Mouse (Mus musculus) testis, adult 2 months (tissue): ENCODE data around the gene Mamdc4. TPM values are rescaled to one million over a fixed set of nuclear protein-coding genes. Genes with fewer than 3 reads are reported as not detected.

Source experiments
- H3K27ac ChIP-seq: fragments of 200-500 bp; 2 replicates; pipeline ENCODE4 v1.5.1; 2012; ENCODE audit warnings: low read depth, low read length; ENCODE audit not compliant: control insufficient read depth, insufficient read depth
- H3K27me3 ChIP-seq: fragments of 200-500 bp; 2 replicates; pipeline ENCODE4 v1.6.1; 2012; ENCODE audit warnings: mild to moderate bottlenecking, low read length, moderate library complexity; ENCODE audit not compliant: control insufficient read depth, insufficient read depth
- H3K36me3 ChIP-seq: fragments of 200-500 bp; 2 replicates; pipeline ENCODE4 v1.6.1; 2012; ENCODE audit warnings: mild to moderate bottlenecking, low read length; ENCODE audit not compliant: control insufficient read depth, insufficient read depth
- H3K4me1 ChIP-seq: fragments of 200-500 bp; 2 replicates; pipeline ENCODE4 v1.6.1; 2012; ENCODE audit warnings: low read length; ENCODE audit not compliant: control insufficient read depth, insufficient read depth
- H3K4me3 ChIP-seq: fragments of 200-500 bp; 2 replicates; pipeline ENCODE4 v1.5.1; 2012; ENCODE audit warnings: low read depth, mild to moderate bottlenecking, low read length, moderate library complexity, mixed read lengths; ENCODE audit not compliant: control insufficient read depth
- CTCF ChIP-seq: fragments of 200-500 bp; IDR thresholded peaks from 2 replicates; pipeline ENCODE4 v1.5.1; 2012; ENCODE audit warnings: low read depth, mild to moderate bottlenecking, inconsistent platforms, low read length, moderate library complexity; ENCODE audit not compliant: control insufficient read depth, insufficient read depth, insufficient replicate concordance
- POLR2A ChIP-seq: fragments of 200-500 bp; IDR thresholded peaks from 2 replicates; pipeline ENCODE4 v1.6.1; 2012; ENCODE audit warnings: low read depth, mild to moderate bottlenecking, inconsistent platforms, low read length, moderate library complexity; ENCODE audit not compliant: control insufficient read depth
- polyA plus RNA-seq: library from polyadenylated mRNA; depleted of rRNA; stranded (reverse); fragments of >200 nt; gene quantifications from 2 replicates; pipeline ENCODE4 v1.2.3, GENCODE M21; 2012

The Mamdc4 gene
- polyA plus RNA-seq, 1 experiment = 1.7 TPM

DNA sequence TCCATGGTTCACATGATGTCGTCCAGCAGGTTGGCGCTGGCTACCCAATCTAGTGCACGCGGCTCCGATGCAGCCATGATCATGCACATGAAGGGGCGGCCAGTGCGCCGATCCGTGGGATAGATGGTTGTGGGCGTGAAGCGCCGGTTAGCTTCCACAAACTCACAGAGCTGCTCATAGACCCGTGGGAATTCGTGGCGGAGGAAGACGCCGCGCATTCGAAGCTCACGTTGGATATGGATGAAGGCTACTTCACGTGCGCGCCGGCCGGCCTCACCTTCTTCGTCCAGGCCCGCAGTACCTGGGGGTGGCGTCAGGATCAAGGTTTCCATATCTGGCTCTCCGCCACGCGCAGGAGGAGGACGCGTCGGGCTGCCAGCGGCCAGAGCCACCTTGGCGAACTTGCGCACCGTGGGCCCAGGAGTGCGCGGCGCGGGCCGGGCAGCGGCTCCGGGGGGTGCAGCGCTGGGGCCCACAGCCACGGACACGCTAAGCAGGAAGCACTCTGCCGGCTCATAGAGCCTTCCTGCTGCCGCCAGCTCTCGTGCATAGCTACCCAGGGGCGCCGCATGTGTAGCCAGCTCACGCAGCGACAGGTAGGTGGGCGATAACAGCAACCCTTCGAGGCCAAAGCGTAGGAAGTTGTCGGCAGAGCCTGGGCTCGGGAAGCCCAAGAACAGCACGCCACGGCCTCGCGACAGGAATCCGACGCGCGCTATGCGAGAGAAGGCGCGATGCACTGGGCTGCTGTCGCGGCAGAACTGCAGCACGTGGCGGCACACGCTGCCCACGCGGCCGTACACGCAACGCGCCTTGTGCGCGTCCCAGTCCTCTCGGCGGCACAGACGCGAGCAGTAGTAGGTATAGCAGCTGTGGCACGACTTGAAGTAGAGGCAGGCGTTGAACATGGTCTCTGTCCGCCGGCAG, 2.6 kb upstream of the Mamdc4 start:
- H3K27me3 ChIP-seq = no peaks in the 10 kb centered on the region
- peak overlapping the region; percentile 37 for H3K4me3 ChIP-seq
- TF ChIP-seq CTCF (no peak), POLR2A (no peak)
- peaks cover 61% of the 10 kb centered on the region for H3K4me1 ChIP-seq
- no peaks in the 10 kb centered on the region for H3K36me3 ChIP-seq
- H3K27ac ChIP-seq = no peak overlapping the region

DNA sequence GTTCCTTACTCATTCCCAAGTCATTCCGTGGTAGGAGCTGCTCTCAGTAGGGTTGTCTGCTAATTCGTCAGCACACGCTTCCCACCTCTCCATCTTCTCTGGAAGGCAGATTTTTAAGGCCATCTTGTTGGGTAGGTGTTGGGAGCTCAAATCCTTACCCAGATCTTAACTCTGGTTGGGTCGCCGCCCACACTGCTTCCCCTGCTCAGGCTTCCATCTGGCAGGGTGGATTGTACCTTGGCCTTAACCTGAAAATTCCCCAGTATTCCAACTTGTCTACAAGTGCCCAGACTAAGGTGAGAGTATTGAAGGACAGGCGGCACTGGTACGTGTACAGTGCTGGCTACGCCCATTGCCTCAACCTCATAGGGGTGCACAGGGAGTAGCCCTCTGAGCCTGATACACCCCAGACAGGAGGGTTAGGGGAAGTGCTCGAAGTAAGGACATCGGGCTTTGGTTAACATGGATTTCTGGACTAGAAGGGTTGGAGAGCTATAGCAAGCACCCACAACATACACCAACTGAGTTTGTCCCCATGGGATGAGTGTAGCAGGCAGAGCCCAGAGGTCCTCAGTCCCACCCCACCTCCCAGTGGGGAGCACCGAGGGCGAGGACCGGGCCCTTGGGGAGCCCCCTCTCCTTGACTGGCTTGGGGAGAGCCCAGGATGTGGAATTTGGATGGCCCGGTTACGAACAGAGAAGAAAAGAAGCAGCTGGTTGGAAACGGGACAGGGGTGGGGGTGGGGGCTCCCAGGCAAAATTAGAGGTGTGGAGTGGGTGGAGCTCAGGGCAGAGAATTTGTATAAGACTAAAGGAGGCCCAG, 1.6 kb upstream of the Mamdc4 start:
- H3K4me1 ChIP-seq = peaks cover 58% of the 10 kb centered on the region
- no peak overlapping the region for H3K4me3 ChIP-seq
- H3K27ac ChIP-seq = no peak overlapping the region
- no peaks in the 10 kb centered on the region for H3K36me3 ChIP-seq
- no peaks in the 10 kb centered on the region for H3K27me3 ChIP-seq
- TF ChIP-seq POLR2A (no peak), CTCF (no peak)

- no peak overlapping the region for H3K27ac ChIP-seq
Measured at GRCm38 (mm10) chr2:25575432-25576027, 885 bp upstream of the Mamdc4 start.

GRCm38 (mm10) chr2:25574136-25574535, 509 bp downstream of the Mamdc4 start:
- Histone ChIP-seq H3K27me3 (no peaks in the 10 kb centered on the region), H3K36me3 (no peaks in the 10 kb centered on the region), H3K27ac (peak overlapping the region; percentile 45), H3K4me3 (peak overlapping the region; percentile 80), H3K4me1 (peaks cover 44% of the 10 kb centered on the region)
- TF ChIP-seq POLR2A = no peak
- TF ChIP-seq CTCF = no peak

More at GRCm38 (mm10) chr2:25575432-25576027, 885 bp upstream of the Mamdc4 start:
- Histone ChIP-seq H3K27me3 (no peaks in the 10 kb centered on the region), H3K4me1 (peaks cover 54% of the 10 kb centered on the region), H3K4me3 (peak overlapping the region; percentile 5; the same call in 1 of the 2 replicates), H3K36me3 (no peaks in the 10 kb centered on the region)
- TF ChIP-seq CTCF (no peak), POLR2A (no peak)

DNA sequence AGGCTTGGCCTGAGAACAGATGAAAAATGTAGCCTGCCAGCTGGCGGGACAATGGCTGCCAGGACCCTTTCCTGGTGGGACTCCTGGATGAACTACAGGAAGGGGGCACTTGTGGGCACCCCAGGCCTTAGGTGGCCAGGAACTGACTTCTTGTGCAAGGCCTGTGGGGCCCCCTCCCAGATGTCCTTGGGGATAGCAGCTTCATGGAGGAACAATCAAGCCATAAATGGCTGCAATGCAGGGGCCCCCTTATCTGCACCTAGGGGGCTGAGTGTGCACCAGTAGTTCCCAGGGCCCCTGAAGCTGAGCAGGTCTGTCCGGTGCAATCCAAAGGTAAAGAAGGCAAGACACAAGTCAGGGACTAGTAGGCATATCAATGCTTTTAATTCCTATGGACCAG, 1.6 kb downstream of the Mamdc4 start:
- no peaks in the 10 kb centered on the region for H3K27me3 ChIP-seq
- H3K36me3 ChIP-seq = no peaks in the 10 kb centered on the region
- peaks cover 36% of the 10 kb centered on the region for H3K4me1 ChIP-seq
- TF ChIP-seq CTCF (no peak), POLR2A (no peak)
- H3K27ac ChIP-seq = no peak overlapping the region
- H3K4me3 ChIP-seq = no peak overlapping the region

DNA sequence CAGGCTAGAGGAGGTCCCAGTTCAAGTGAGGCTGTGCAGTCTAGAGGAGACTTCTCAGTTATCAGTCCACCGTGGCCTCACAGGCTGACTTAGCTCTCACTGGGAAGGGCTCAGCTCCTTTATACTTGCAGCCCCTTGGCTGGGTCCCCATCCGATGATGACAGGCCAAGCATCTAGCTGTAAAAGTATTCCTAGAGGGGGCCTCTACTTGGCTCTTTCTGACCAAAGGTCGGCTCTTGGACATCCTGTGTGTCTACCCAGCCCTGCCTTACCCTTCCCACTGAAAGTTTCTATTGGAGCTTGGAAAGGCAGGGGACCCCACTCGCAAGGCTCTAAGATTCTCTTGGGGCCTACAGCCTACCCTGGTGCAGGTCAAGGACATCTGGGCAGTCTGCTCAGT, 3.4 kb downstream of the Mamdc4 start:
- peaks cover 19% of the 10 kb centered on the region for H3K4me1 ChIP-seq
- no peak overlapping the region for H3K27ac ChIP-seq
- no peaks in the 10 kb centered on the region for H3K27me3 ChIP-seq
- TF ChIP-seq CTCF (no peak), POLR2A (no peak)
- no peaks in the 10 kb centered on the region for H3K36me3 ChIP-seq
- H3K4me3 ChIP-seq = no peak overlapping the region

- no peak overlapping the region for H3K27ac ChIP-seq
- no peaks in the 10 kb centered on the region for H3K27me3 ChIP-seq
- H3K4me1 ChIP-seq = peaks cover 7% of the 10 kb centered on the region
- TF ChIP-seq CTCF (no peak), POLR2A (no peak)
- no peak overlapping the region for H3K4me3 ChIP-seq
- no peaks in the 10 kb centered on the region; the same call in 1 of the 2 replicates for H3K36me3 ChIP-seq
Measured at GRCm38 (mm10) chr2:25569323-25569722, 5.3 kb downstream of the Mamdc4 start.
